Comparison of ENCODE assay signal across 7 mouse cellular contexts in the genomic region with DNA sequence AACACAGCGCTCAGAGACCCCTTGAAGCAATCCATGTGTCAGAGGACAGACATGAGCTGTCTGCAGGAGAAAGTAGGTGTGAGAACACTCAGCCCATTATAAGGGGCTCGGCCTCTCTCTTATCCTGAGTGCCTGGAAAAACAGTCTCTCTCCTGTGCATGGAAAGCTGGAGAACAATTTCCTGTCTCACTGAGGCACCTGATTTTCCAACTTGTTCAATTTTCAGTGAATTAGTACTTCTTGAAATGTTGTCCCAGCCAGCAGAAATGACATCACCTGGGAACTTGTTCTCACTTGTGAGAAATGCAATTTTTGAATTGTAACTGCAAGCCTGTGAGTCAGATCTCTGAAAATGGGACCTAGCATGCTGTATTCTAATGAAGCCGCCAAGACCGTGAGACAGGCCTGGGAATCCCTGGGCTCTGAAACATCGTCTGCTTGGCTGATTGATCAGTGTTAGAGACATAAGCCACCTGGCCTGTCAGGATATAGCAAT. TPM values are rescaled to one million over a fixed set of nuclear protein-coding genes. Genes with fewer than 3 reads are reported as not detected.
DNase-seq lines count a peak whose midpoint lies in the region; ATAC-seq and TF ChIP-seq lines count a peak whose summit lies in the region.

No protein-coding gene starts in this region.

- TF ChIP-seq EP300 in CH12.LX (IDR thresholded peaks at IDR 0.05; ENCODE audit: low read length): no peak

- no peak overlapping the region for H3K9ac ChIP-seq in CH12.LX (ENCODE audit: insufficient read depth, low read depth)
- 0 out of 2 replicates have a peak overlapping the region, but pooled peaks have one; percentile 63 for H3K9ac ChIP-seq in heart, embryonic 11.5 days (ENCODE audit: low read depth, low read length)

- no peaks in the 10 kb centered on the region for H3K79me2 ChIP-seq in CH12.LX (replicated peaks; ENCODE audit: control insufficient read depth, extremely low read depth, insufficient read depth, poor library complexity, severe bottlenecking)

- dilution Hi-C loops in CH12.LX (cut with MboI; ENCODE audit: extremely low pct_ligation_motif_present, extremely low pct_unique_long_range_greater_than_20kb, low sequenced_read_pairs): no loop called here

- H3K27ac ChIP-seq in CH12.LX (ENCODE audit: insufficient read depth, low read depth): no peak overlapping the region
- peak overlapping the region; percentile 94 for H3K27ac ChIP-seq in heart, embryonic 11.5 days (ENCODE audit: low read depth, low read length)

- WGBS in heart, embryonic 11.5 days (ENCODE audit: insufficient replicate concordance): 14% methylated on average over 5 of the region's 5 CpGs
- WGBS in lung, adult 2 months: 41% methylated on average over 5 of the region's 5 CpGs

- no peak for TF ChIP-seq RAD21 in CH12.LX (IDR thresholded peaks at IDR 0.05; ENCODE audit: low read depth, low read length)

- in situ Hi-C loops in CH12.LX (cut with MboI; ENCODE audit: low pct_ligation_motif_present, low pct_unique_long_range_greater_than_20kb, low sequenced_read_pairs): no loop called here

- intact Hi-C loops in left cerebral cortex, postnatal 36 days (cut with DNase I): no loop called here

- peak; percentile 79 for ATAC-seq in heart, embryonic 11.5 days (replicated peaks; ENCODE audit: insufficient number of reproducible peaks, low FRiP score, low TSS enrichment)

- H3K4me3 ChIP-seq in CH12.LX (replicated peaks in 1 of 3; ENCODE audit: low read depth in 2 of 3, low read length in 2 of 3, poor library complexity in 1 of 3): no peak overlapping the region
- H3K4me3 ChIP-seq in heart, embryonic 11.5 days (ENCODE audit: low read depth, low read length): no peak overlapping the region
- no peak overlapping the region for H3K4me3 ChIP-seq in lung, adult 2 months (replicated peaks; ENCODE audit: extremely low read depth, low read depth, low read length)

- no peaks in the 10 kb centered on the region for H3K36me3 ChIP-seq in CH12.LX (replicated peaks in 1 of 2; ENCODE audit: control insufficient read depth in 1 of 2, insufficient read depth in 1 of 2, low read length in 1 of 2)
- no peaks in the 10 kb centered on the region for H3K36me3 ChIP-seq in heart, embryonic 11.5 days (ENCODE audit: control insufficient read depth, insufficient read depth, low read length)

- TF ChIP-seq POLR2A in CH12.LX (IDR thresholded peaks at IDR 0.05; ENCODE audit: low read depth, low read length): no peak
- TF ChIP-seq POLR2A in lung, adult 2 months (IDR thresholded peaks at IDR 0.05; ENCODE audit: borderline replicate concordance, extremely low read depth, low read depth, low read length): no peak

- peak; percentile 24 for DNase-seq in CH12.LX (ENCODE audit: extremely low read depth)
- peak; percentile 39 for DNase-seq in brain, adult 2 months (ENCODE audit: low read depth, low spot score)
- DNase-seq in lung, adult 2 months: peak; percentile 23
- no peak for DNase-seq in adrenal gland, postnatal 36 days
- DNase-seq in left cerebral cortex, postnatal 36 days (ENCODE audit: low spot score in 2 of 2): no peak
- DNase-seq in thymus, adult 18-20 months: no peak

- peaks cover 3 to 7% of the 10 kb centered on the region in 2 experiments for H3K4me1 ChIP-seq in CH12.LX (ENCODE audit: control insufficient read depth in 1 of 2, insufficient read depth in 2 of 2)
- H3K4me1 ChIP-seq in heart, embryonic 11.5 days (ENCODE audit: control insufficient read depth, insufficient read depth, low read length): peaks cover 14% of the 10 kb centered on the region
- peaks cover 4% of the 10 kb centered on the region; the same call in 1 of the 2 replicates for H3K4me1 ChIP-seq in lung, adult 2 months (ENCODE audit: control insufficient read depth, insufficient read depth, low read length)

- peaks cover 3% of the 10 kb centered on the region for H3K9me3 ChIP-seq in CH12.LX (replicated peaks; ENCODE audit: low read length)
- no peaks in the 10 kb centered on the region for H3K9me3 ChIP-seq in heart, embryonic 11.5 days (replicated peaks; ENCODE audit: control insufficient read depth, low read length)

- no peaks in the 10 kb centered on the region for H3K27me3 ChIP-seq in CH12.LX (replicated peaks)
- no peaks in the 10 kb centered on the region for H3K27me3 ChIP-seq in heart, embryonic 11.5 days (ENCODE audit: control insufficient read depth, insufficient read depth, low read length)

- no peak for TF ChIP-seq CTCF in CH12.LX (conservative IDR thresholded peaks at IDR 0.05 in 1 of 2, IDR thresholded peaks at IDR 0.05 in 1 of 2; ENCODE audit: low read depth in 2 of 2, low read length in 2 of 2)
- no peak for TF ChIP-seq CTCF in lung, adult 2 months (IDR thresholded peaks at IDR 0.05; ENCODE audit: insufficient read depth, low read length)

- no peak overlapping the region for H3K4me2 ChIP-seq in CH12.LX (ENCODE audit: insufficient read depth, low read depth, poor library complexity, severe bottlenecking)
- H3K4me2 ChIP-seq in heart, embryonic 11.5 days: peak overlapping the region; percentile 38

TF ChIP-seq in CH12.LX, 34 proteins besides CTCF, POLR2A, EP300 and RAD21:
- TF ChIP-seq ETS1 (conservative IDR thresholded peaks at IDR 0.05; ENCODE audit: low read depth, low read length): peak; percentile 33; the same call in 1 of the 2 replicates
- TF ChIP-seq MXI1 (IDR thresholded peaks at IDR 0.05; ENCODE audit: low read depth, low read length): no peak
- TF ChIP-seq CHD1 (IDR thresholded peaks at IDR 0.05; ENCODE audit: low read depth, low read length): no peak
- 0 out of 2 replicates have a peak, but pooled peaks have one; percentile 25 for TF ChIP-seq MEF2A (IDR thresholded peaks at IDR 0.05; ENCODE audit: borderline replicate concordance, low read depth, low read length)
- TF ChIP-seq ZNF384 (IDR thresholded peaks at IDR 0.05; ENCODE audit: low read depth, low read length): no peak
- TF ChIP-seq MAX (IDR thresholded peaks at IDR 0.05; ENCODE audit: low read length): no peak
- TF ChIP-seq ELF1 (IDR thresholded peaks at IDR 0.05; ENCODE audit: low read depth, low read length): no peak
- no peak for TF ChIP-seq MAZ (IDR thresholded peaks at IDR 0.05; ENCODE audit: low read depth, low read length)
- TF ChIP-seq HCFC1 (IDR thresholded peaks at IDR 0.05; ENCODE audit: low read depth, low read length): no peak
- TF ChIP-seq IRF4 (IDR thresholded peaks at IDR 0.05; ENCODE audit: low read depth, low read length): no peak

RNA-seq across cellular contexts. Expression of gene Ugp2, which starts 28.2 kb away (rescaled TPM):
- 17.7 and 20.9 TPM in 2 replicates for total RNA-seq in CH12.LX (2012; rRNA removed)
- total RNA-seq in CH12.LX (2014; rRNA removed): 44.1 and 47.6 TPM in 2 replicates
- 24.1 and 37.2 TPM in 2 replicates for polyA plus RNA-seq in CH12.LX (2012; ENCODE audit: insufficient read length, low read depth)
- polyA plus RNA-seq in heart, embryonic 11.5 days (2014; fragmentation: Nextera tagmentation; extraction: Ambion mirVana): 183 and 212 TPM in 2 replicates
- polyA plus RNA-seq in lung, adult 2 months (2012; rRNA removed): 4.8 and 9.8 TPM in 2 replicates
- total RNA-seq in adrenal gland, postnatal 36 days (2021): 10 to 100 TPM; 79.9 to 97.4 TPM
- 10 to 100 TPM; 71.0 to 73.6 TPM for total RNA-seq in left cerebral cortex, postnatal 36 days (2021)

Comparison
In these comparisons a context has a peak if more than half of its experiments do, and no peak if none do; other contexts are left out.
1. DNase-seq: peak in CH12.LX (single experiment), brain, adult 2 months (single experiment) and lung, adult 2 months (single experiment); none in adrenal gland, postnatal 36 days (0 of 2), left cerebral cortex, postnatal 36 days (0 of 2) and thymus, adult 18-20 months (0 of 2).